Mouse (Mus musculus) stomach, postnatal 0 days (tissue): ENCODE measurements around the gene Hmgb3. TPM values are rescaled to one million over a fixed set of nuclear protein-coding genes. Genes with fewer than 3 reads are reported as not detected.

ENCODE experiments used
- ATAC-seq: fragments of 200-750 bp; cut with Nextera tagmentation; 2 replicates; pipeline ENCODE4 v1.8.0; 2017; ENCODE audit not compliant: low FRiP score, low TSS enrichment
- DNase-seq: peaks from one replicate; pipeline ENCODE4 v3.0.0-alpha.2; 2016; ENCODE audit warnings: low spot score
- H3K27ac ChIP-seq: fragments of 300-500 bp; sonication (generic); replicated peaks from 2 replicates; pipeline ENCODE4 v1.5.1; 2014; ENCODE audit warnings: mild to moderate bottlenecking, control low read depth
- H3K27me3 ChIP-seq: fragments of 300-500 bp; sonication (generic); 2 replicates; pipeline ENCODE4 v1.6.1; 2014; ENCODE audit warnings: low read length; ENCODE audit not compliant: control insufficient read depth, insufficient read depth
- H3K36me3 ChIP-seq: fragments of 300-500 bp; sonication (generic); 2 replicates; pipeline ENCODE4 v1.6.1; 2014; ENCODE audit warnings: low read length, mixed read lengths; ENCODE audit not compliant: control insufficient read depth, insufficient read depth
- H3K4me1 ChIP-seq: fragments of 300-500 bp; sonication (generic); replicated peaks from 2 replicates; pipeline ENCODE4 v1.6.1; 2014; ENCODE audit warnings: antibody characterized with exemption; ENCODE audit not compliant: control insufficient read depth, insufficient read depth
- H3K4me2 ChIP-seq: fragments of 300-500 bp; sonication (generic); replicated peaks from 2 replicates; pipeline ENCODE4 v1.6.1; 2014; ENCODE audit warnings: low read depth, mild to moderate bottlenecking, control low read depth, moderate library complexity
- H3K4me3 ChIP-seq: fragments of 300-500 bp; sonication (generic); 2 replicates; pipeline ENCODE4 v1.5.1; 2014; ENCODE audit warnings: low read depth, low read length, control low read depth
- H3K9ac ChIP-seq: fragments of 300-500 bp; sonication (generic); 2 replicates; pipeline ENCODE4 v1.6.1; 2014; ENCODE audit warnings: mild to moderate bottlenecking, low read length, control low read depth, mixed read lengths
- H3K9me3 ChIP-seq: fragments of 300-500 bp; sonication (generic); 2 replicates; pipeline ENCODE4 v1.6.1; 2016; ENCODE audit warnings: low read length; ENCODE audit not compliant: control insufficient read depth
- CTCF ChIP-seq: IDR thresholded peaks from 2 replicates; pipeline ENCODE4 v1.5.1; 2016; ENCODE audit warnings: antibody characterized with exemption, low read depth, mild to moderate bottlenecking, moderate library complexity
- EP300 ChIP-seq: optimal IDR thresholded peaks from 2 replicates; pipeline ENCODE3; 2016; ENCODE audit warnings: antibody characterized with exemption
- WGBS: fragments of 180-500 bp; shearing (Covaris S2); extraction: QIAGEN DNeasy Blood & Tissue Kit; methylation state at CpG from one replicate; pipeline ENCODE4 v1.1.7; 2014; 5-methylcytosine and 5-hydroxymethylcytosine counted together
- polyA plus RNA-seq: library from polyadenylated mRNA; unstranded; fragments of >200 nt; fragmentation: Nextera tagmentation; extraction: Ambion mirVana; gene quantifications from 2 replicates; pipeline ENCODE4 v1.2.1, GENCODE M21; 2015

The Hmgb3 gene
- polyA plus RNA-seq, 1 experiment from 2014 or later: 65.6 TPM

DNA sequence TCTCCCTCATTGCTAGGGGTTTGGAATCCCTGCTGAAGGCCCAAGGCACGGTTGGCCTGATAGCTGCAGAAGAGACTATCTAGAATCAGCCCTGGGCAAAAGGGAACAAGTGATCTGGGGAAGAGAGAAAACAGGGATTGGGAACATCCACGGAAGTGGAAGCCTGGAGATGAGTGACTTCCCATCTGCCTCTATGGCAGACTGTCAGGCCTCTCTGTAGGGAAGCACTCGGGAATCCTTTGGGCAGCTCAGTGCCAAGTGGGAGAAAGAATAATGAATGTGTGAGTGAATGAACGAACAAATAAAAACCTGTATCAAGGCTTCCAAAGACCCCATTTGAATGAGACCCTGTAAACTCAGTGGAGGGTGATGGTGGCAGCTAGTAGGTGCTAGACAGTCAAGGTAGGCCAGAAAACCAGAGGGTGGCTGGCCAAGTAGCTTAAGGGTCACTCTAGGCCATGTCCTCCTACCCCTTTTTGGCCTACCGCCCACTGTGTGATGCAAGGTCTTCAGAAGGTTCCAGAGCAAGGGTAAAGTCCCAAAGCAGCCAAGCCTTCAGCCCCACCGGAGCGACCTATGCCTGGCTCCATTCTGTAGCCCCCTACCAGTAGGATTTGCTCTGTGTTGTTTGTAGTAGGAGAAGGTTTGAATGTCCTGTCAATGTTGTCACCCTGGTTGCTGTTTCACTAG lies 14.8 kb upstream of the Hmgb3 start:
- no peaks in the 10 kb centered on the region for H3K4me1 ChIP-seq
- ATAC-seq: no peak
- 87% methylated on average over 7 of the region's 7 CpGs for WGBS

DNA sequence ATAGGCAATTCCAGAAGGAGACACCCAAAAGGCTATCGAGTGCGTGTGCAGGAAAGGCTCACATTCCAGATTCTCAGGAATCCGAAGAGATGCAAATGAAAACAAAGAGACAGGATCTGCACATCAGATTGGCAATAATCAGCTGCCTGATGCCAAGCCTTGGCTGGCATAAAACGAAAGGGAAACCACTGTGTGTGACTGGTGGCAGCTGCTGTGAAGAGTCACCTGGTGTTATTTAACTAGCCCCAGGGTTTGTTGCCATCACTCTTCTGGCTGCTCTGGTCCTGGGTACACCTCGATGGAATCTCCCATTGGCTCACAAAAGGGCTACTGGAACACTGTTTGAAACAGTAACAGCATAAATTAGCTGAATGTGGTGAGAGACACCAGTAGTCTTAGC lies 11.0 kb upstream of the Hmgb3 start:
- WGBS: 51% methylated on average over 5 of the region's 5 CpGs
- Histone ChIP-seq H3K36me3 (no peaks in the 10 kb centered on the region), H3K4me3 (no peak overlapping the region), H3K27ac (no peak overlapping the region), H3K27me3 (no peaks in the 10 kb centered on the region), H3K9me3 (no peaks in the 10 kb centered on the region), H3K4me1 (no peaks in the 10 kb centered on the region), H3K9ac (no peak overlapping the region), H3K4me2 (no peak overlapping the region)
- no peak for ATAC-seq
- TF ChIP-seq CTCF: no peak
- TF ChIP-seq EP300: no peak
- no peak for DNase-seq

More for the DNA sequence above, 14.8 kb upstream of the Hmgb3 start:
- no peak overlapping the region for H3K9ac ChIP-seq
- H3K4me2 ChIP-seq: no peak overlapping the region
- no peak overlapping the region for H3K4me3 ChIP-seq
- H3K9me3 ChIP-seq: no peaks in the 10 kb centered on the region
- no peaks in the 10 kb centered on the region for H3K36me3 ChIP-seq
- H3K27ac ChIP-seq: no peak overlapping the region
- TF ChIP-seq EP300: no peak
- no peak for TF ChIP-seq CTCF
- H3K27me3 ChIP-seq: no peaks in the 10 kb centered on the region
- no peak for DNase-seq

DNA sequence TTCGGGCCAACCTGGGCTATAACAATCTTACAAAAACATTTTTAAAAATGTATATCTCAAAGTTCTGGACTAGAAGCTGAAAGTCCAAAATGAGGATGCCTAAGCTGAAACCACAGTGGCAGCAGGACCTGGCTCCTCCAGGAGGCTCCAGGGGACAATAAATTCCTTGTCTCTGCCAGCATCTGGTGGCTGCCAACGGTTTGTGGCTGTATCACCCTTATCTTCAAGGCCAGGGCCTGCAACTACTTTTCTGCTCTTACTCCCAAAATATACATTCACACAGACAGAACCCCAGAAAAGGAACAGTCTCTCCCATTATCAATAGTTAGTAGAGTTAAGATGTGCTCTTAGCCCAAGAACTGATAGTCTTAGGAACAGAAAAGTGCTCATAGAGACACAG lies 10.6 kb upstream of the Hmgb3 start:
- TF ChIP-seq EP300: no peak
- Histone ChIP-seq H3K4me1 (no peaks in the 10 kb centered on the region), H3K27me3 (no peaks in the 10 kb centered on the region), H3K36me3 (no peaks in the 10 kb centered on the region), H3K27ac (no peak overlapping the region), H3K4me3 (no peak overlapping the region), H3K9ac (no peak overlapping the region), H3K4me2 (no peak overlapping the region), H3K9me3 (no peaks in the 10 kb centered on the region)
- no peak for ATAC-seq
- WGBS: 64% methylated on average over 2 of the region's 2 CpGs
- DNase-seq: no peak

DNA sequence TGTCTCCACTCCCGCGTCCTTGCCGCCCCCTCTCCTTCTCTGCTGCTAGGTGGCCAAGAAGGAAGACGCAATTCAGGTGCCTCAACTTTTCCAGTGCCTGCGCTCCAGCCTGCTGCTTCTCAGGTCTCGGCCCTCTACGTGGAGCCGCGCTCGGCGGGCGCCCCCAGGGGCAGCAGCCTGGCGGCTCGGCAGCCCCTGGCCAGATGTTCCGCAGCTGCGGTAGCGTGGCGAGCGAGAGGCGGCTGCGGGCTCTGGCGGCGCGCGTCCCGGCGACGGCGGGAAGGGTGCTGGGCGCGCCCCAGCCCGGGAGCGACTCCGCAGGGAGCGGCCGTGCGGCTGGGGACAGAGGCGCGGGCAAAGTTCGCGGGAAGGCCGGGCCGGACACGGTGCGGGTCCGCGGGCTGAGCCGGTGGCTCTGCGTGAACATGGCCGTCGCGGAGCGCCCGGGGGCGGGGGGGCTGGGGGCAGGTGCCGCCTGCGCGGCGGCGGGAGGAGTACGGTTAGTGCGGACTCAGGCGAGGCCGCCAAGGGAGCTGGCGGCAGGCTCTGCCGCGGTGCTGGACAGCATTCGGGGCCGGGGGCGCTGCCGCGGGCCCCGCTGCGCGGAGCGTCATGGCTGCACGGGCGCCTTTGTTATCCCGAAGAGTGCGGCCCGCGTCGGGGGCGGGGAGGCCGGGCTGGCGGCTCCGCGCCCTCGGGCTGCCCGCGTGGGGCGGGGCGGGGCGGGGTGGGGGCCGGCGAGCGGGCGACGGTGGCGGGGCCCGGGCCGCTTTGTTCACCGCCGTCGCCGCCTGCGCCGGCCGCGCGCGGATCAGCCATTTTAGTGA lies 610 bp downstream of the Hmgb3 start:
- no peak for TF ChIP-seq EP300
- TF ChIP-seq CTCF: no peak
- ATAC-seq: peak; percentile 66

DNA sequence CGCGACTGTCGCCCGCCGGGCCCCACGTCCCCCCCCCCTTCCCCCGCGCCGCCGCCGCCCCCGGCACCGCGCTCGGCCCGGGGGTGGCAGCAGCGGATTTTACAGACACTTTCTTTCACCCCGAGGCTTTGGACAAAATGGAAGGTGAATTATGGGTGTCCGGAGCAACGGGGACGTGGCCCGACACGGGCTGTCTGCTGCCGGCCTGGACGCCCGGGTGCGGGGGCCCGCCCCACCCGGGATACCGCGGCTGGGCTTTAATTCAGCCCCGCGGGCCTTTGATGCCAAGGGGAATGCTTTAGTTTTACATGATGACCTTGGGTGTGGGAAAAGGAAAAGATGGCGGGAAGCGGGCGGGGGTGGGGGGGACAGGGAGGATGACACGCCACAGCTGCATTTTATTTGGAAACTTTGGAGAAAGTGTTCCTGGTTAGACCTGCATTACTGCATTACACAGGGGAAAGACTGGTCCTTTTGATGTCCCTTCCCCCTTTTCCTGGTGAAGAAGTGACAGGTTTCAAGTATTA lies 1.3 kb downstream of the Hmgb3 start:
- H3K4me2 ChIP-seq: peak overlapping the region; percentile 59
- H3K9ac ChIP-seq: peak overlapping the region; percentile 79
- H3K36me3 ChIP-seq: no peaks in the 10 kb centered on the region
- peak overlapping the region; percentile 93 for H3K27ac ChIP-seq
- 17% methylated on average over 21 of the region's 37 CpGs for WGBS
- DNase-seq: peak; percentile 14
- no peak for ATAC-seq
- no peaks in the 10 kb centered on the region for H3K27me3 ChIP-seq
- no peaks in the 10 kb centered on the region for H3K9me3 ChIP-seq
- H3K4me1 ChIP-seq: no peaks in the 10 kb centered on the region
- no peak for TF ChIP-seq CTCF
- TF ChIP-seq EP300: no peak
- H3K4me3 ChIP-seq: peak overlapping the region; percentile 61

More for the DNA sequence above, 610 bp downstream of the Hmgb3 start:
- no peaks in the 10 kb centered on the region for H3K4me1 ChIP-seq
- no peaks in the 10 kb centered on the region for H3K27me3 ChIP-seq
- H3K27ac ChIP-seq: peak overlapping the region; percentile 93
- H3K36me3 ChIP-seq: no peaks in the 10 kb centered on the region
- peak overlapping the region; percentile 59 for H3K4me2 ChIP-seq
- no peaks in the 10 kb centered on the region for H3K9me3 ChIP-seq
- peak; percentile 56 for DNase-seq
- H3K9ac ChIP-seq: peak overlapping the region; percentile 79
- 16% methylated on average over 40 of the region's 112 CpGs for WGBS
- peak overlapping the region; percentile 61 for H3K4me3 ChIP-seq

DNA sequence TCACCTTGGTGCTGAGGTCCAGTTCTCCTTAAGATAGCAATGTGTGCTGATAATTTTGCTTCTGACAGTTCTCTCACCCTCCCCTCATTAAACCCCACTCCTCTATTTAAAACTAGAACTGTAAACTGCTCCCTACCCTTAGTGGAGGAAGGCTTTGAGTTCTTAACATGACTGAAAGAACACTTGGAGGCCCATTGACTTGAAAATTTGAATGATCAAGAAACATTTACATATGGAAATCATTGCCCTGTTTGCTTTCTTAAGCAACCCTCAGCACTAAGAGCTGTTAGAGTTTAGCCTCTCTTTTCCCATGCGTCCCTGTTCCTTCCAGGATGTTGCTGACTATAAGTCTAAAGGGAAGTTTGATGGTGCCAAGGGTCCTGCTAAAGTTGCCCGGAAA lies 3.6 kb downstream of the Hmgb3 start:
- TF ChIP-seq EP300 (no peak), CTCF (no peak)

More for the DNA sequence above, 3.6 kb downstream of the Hmgb3 start:
- Histone ChIP-seq H3K9me3 (no peaks in the 10 kb centered on the region), H3K27me3 (no peaks in the 10 kb centered on the region), H3K4me2 (no peak overlapping the region), H3K27ac (no peak overlapping the region), H3K4me3 (no peak overlapping the region), H3K9ac (no peak overlapping the region), H3K36me3 (no peaks in the 10 kb centered on the region), H3K4me1 (no peaks in the 10 kb centered on the region)
- no peak for DNase-seq
- WGBS: 80% methylated on average over 2 of the region's 2 CpGs
- no peak for ATAC-seq
